Comparison of ENCODE assay signal across 14 mouse cellular contexts in genomic region chr3:89592809-89593208, GRCm38 (mm10).
"Had no signal": no experiment of that assay in that cellular context is flagged by ENCODE, and none has a peak within 500 bp of the region (broad histone marks: within the 10 kb centered on the region; RNA-seq: fewer than 3 reads in every experiment).

No protein-coding gene starts in this region.

- H3K27ac ChIP-seq: kidney, postnatal 0 days; liver, embryonic 12.5 days; macrophage had no signal

- H3K4me2 ChIP-seq: limb, embryonic 15.5 days; liver, embryonic 12.5 days; midbrain, embryonic 11.5 days; midbrain, embryonic 15.5 days; neural tube, embryonic 13.5 days had no signal

- ATAC-seq: liver, embryonic 12.5 days; midbrain, embryonic 15.5 days had no signal

- H3K9me3 ChIP-seq: limb, embryonic 15.5 days; liver, embryonic 12.5 days; megakaryocyte, embryonic 14.5 days; midbrain, embryonic 15.5 days; neural tube, embryonic 13.5 days had no signal

- H3K27me3 ChIP-seq: limb, embryonic 15.5 days; midbrain, embryonic 15.5 days; neural tube, embryonic 13.5 days had no signal

- H3K9ac ChIP-seq: limb, embryonic 15.5 days; liver, embryonic 12.5 days; midbrain, embryonic 15.5 days; neural tube, embryonic 13.5 days had no signal

- DNase-seq: kidney, adult 9 months; kidney, postnatal 36 days; layer of hippocampus, adult 9-11 months; layer of hippocampus, postnatal 36 days; right cerebral cortex, postnatal 14 days; thymus, postnatal 36 days had no signal

- H3K36me3 ChIP-seq: limb, embryonic 15.5 days; liver, embryonic 12.5 days; midbrain, embryonic 15.5 days; neural tube, embryonic 13.5 days had no signal

- H3K4me3 ChIP-seq: limb, embryonic 15.5 days; liver, embryonic 12.5 days; megakaryocyte, embryonic 14.5 days; midbrain, embryonic 15.5 days; neural tube, embryonic 13.5 days had no signal

- H3K4me1 ChIP-seq: liver, embryonic 12.5 days had no signal
